Mouse (Mus musculus): ENCODE measurements at regions not wholly inside any gene's neighbourhood (a gene's known extent, or its start where the extent isn't known, plus 50 kb on each side); places are given as distances from the start of the nearest gene placed in this dataset.
"Not testable (repeated sequence)": the region's sequence is repeated elsewhere in the genome, so short reads cannot be mapped to it uniquely, and the experiment has no call there.

GRCm38 (mm10) chr14:15061966-15062860 lies 259.0 kb downstream of the Nek10 start:
- no peak for ATAC-seq (ENCODE audit: low TSS enrichment)

- 0 out of 2 replicates have a peak, but pooled peaks have one; percentile 17 for ATAC-seq (ENCODE audit: low TSS enrichment)
Observed at GRCm38 (mm10) chr14:15062861-15063418, 259.7 kb downstream of the Nek10 start.

GRCm38 (mm10) chr14:15064991-15065525 lies 261.8 kb downstream of the Nek10 start:
- peak; percentile 64 for ATAC-seq (ENCODE audit: low TSS enrichment)

GRCm38 (mm10) chr14:15075877-15076276 lies 272.7 kb downstream of the Nek10 start:
- ATAC-seq (ENCODE audit: low TSS enrichment) = no peak

- ATAC-seq (ENCODE audit: low TSS enrichment) = no peak
Observed at GRCm38 (mm10) chr14:15082889-15083288, 279.7 kb downstream of the Nek10 start.

DNA sequence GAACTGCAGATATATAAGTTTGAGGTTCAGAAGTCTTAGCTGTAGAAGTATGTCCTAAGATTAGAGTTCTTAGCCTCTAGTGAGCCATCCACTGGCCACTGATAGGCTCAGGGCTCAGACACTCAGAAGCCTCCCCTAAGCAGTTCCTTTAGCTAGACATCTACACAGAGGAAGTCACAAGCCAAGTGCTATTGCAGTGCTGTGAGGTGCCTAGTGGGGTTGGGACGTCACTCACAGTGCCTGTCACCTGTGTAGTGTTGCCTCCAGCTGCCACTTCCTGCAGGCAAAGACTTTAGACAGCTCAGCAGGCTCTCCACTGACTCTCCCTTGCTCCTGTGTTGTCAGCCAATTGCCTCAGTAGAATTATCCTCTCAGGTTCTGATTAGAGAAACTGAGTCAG lies 280.6 kb downstream of the Nek10 start:
- no peak for ATAC-seq (ENCODE audit: low TSS enrichment)

- no peak for ATAC-seq (ENCODE audit: low TSS enrichment)
Observed at GRCm38 (mm10) chr14:15087061-15087460, 283.8 kb downstream of the Nek10 start.

DNA sequence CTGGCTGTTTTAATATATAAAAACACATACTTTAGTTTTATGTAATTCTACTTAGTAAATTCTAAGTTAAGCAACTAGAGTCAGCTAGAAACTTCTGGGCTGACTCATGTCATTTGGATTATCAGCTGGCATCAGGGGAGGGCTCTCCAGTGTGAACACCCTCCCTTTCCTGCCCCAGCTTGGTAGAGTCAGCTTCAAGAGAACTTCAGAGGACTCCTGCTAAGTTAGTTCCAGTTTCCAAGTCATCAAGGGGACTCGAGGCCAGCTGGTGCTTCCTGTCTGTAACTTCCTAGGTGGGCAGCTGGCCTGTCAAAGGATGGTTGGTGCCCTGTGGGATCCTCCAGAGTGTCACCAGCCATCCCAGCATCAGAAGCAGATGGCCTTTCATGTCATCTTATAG lies 293.6 kb downstream of the Nek10 start:
- ATAC-seq (ENCODE audit: low TSS enrichment) = no peak

DNA sequence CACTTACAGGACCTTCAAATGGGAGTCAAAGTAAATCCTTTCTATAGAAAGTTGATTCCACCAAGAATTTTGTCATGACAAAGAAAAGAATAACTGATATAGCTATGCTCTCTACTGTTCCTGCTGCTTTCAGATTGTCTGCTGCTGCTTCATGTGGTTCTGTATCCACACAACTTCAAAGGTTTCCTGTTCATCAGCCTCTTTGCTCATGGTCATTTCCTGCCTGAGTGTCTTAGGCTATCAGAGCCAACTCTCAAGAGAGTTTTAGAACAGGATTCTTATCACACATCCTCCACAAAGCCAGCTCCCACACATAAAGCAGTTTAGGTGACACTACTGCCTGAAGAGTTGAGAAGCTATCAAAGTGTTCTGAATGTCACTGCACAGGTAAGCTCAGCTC lies 296.7 kb downstream of the Nek10 start:
- no peak for ATAC-seq (ENCODE audit: low TSS enrichment)

DNA sequence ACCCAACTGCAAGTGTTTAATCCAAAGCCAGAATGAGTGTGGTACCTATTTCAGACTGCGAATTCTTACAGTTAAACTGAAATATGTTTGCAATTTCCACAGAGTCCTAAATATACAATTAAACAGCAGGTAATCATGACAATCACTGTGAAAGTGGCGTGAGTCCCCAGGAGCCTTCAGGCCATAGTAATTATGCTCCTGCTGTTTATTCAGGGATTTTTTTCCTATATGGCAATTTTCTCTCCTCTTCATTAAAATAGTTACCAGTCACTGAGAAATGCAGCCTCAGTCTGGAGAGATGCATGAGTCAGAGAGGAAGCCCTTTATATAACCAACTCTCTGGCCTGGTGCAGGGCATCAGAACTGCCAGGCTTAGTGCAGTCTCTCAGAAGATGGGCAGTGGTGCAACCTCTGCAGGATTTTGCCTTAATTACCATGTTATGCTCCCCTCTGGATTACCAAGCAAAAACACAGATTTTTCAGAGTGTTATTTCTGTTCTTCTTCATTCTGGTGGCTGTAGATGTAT lies 304.6 kb downstream of the Nek10 start:
- ATAC-seq (ENCODE audit: low TSS enrichment) = peak; percentile 98

DNA sequence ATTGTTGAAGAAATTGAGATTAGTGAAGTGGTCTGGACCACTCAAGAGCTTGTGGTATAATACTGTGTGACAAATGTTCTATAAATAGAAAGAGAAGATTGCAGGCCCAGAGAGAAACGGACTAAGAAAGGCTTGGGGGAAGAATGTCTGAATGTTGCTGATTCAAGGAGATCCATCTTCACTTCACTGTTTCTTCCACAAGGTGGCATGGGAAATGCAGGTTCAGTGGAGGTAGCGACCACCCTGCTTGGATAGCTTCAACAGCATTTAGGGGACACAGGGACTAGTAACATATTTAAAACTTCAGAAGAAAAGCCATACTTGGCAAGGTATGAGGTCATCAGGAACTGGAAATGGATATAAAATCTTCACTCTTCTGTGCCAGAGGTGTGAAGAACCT lies 316.5 kb downstream of the Nek10 start:
- ATAC-seq (ENCODE audit: low TSS enrichment) = peak; percentile 65; the same call in 1 of the 2 replicates

DNA sequence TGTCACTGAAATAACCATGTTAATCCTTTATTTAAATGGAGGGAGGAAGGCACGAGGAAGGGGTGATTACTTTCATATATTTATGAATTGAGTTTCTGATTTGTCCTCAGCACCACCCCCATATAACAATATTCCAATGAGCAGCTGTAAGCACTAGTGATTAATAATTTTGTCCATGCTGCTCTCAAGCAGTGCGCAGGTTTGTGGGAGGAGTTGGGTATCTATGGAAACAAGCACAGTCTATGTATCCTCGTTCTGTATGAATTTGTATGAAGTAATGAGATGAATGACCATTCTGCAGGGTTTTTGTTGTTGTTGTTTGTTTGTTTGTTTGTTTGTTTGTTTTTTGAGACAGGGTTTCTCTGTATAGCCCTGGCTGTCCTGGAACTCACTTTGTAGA lies 310.6 kb downstream of the Lrrc3b start:
- ATAC-seq (ENCODE audit: low TSS enrichment) = no peak

DNA sequence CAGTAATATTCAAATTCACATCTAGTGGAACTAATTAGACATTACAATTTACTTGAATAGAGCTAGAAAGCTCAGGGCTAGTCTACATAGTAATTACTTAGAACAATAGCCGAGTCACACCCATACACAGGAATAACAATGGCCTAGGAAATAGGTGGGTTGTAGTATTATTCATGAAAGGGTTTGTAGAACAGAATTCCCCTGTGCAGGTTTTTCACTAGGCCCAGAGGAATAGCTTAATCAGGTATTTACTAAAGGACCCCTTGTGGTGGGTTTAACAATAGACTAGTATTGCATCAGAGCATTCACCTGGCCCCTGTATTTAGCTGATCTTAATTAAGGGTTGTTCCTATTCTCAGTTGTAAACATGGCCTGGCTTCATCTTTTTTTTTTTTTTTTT lies 297.9 kb downstream of the Lrrc3b start:
- ATAC-seq (ENCODE audit: low TSS enrichment) = not testable (repeated sequence)

GRCm38 (mm10) chr14:15142839-15143238 lies 295.9 kb downstream of the Lrrc3b start:
- ATAC-seq (ENCODE audit: low TSS enrichment) = no peak

- no peak for ATAC-seq (ENCODE audit: low TSS enrichment)
Observed at GRCm38 (mm10) chr14:15148516-15148915, 290.3 kb downstream of the Lrrc3b start.
